Mouse (Mus musculus): ENCODE results near the gene Tmpo. TPM values are rescaled to one million over a fixed set of nuclear protein-coding genes. Genes with fewer than 3 reads are reported as not detected.

Gene Tmpo
- polyA plus RNA-seq, 3 experiments from 2014 or later, result 61.6 to 69.1 (median 61.9) TPM

DNA sequence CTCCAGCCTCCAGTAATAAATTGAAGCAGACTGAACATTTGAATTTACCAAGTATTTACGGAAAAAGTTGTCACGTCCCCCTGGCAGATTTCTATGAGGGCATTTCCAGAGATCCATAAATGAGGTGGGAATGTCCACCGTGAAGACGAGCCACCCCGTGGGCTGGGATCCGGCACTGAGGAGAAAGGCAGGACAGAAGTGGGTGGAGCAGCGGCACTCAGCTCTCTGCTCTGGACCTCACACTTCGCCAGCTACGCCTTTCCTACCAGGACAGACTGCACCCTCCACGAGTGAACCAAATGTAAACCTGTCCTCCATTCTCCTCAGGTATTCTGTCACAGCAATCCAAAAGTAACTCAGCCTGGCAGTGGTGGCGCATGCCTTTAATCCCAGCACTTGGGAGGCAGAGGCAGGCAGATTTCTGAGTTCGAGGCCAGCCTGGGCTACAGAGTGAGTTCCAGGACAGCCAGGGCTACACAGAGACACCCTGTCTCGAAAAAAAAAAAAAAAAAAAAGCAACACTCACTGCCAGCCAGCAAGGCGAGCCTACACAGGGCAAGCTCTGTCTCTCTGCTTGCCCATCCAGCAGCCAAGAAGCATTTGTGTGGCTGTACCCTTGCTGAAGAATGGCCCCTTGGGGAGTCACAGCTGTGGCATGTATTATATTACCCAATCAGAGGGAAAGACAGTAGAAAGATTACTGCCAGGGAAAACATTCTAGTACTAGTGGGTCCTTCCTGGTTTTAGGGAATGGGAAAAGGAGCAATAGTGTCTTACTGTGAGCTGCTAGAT, 78.1 kb downstream of the Tmpo start:
- no peak for ATAC-seq

DNA sequence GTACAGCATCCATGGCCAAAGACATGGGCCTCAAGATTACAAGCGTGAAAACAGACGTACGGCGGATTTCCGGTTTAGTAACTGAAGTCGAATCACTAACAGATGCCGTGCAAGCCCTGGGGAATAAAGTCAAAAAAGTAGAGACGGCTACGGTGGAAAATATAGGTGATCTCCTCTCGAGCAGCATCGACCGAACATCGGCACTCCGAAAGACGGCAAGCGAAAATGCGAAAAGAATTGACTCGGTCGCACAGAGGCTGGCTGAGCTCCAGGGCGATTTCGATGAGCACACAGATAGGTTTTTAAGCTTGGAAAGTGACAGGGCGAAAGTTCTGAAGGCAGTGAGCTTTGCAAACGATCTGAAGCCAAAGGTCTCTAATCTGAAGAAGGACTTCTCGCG, 79.2 kb downstream of the Tmpo start:
- ATAC-seq, result no peak

DNA sequence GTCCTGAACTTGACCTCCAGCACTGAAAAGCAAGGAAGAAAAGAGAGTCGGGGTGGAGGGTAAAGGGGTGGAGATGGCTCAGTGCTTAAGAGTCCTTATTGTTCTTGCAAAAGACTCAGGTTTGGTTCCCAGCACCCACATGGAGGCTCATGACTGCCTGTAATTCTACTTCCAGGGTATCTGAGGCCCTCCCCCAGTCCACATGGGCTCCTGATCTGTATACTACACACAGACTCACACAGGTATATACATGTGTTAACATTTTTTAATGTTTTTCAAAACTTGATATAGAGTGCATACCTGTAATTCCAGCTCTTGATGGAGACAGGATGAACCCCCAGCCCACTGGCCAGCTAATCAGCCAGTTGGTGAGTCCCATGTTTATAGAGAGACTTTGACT, 81.0 kb downstream of the Tmpo start:
- ATAC-seq, result no peak

DNA sequence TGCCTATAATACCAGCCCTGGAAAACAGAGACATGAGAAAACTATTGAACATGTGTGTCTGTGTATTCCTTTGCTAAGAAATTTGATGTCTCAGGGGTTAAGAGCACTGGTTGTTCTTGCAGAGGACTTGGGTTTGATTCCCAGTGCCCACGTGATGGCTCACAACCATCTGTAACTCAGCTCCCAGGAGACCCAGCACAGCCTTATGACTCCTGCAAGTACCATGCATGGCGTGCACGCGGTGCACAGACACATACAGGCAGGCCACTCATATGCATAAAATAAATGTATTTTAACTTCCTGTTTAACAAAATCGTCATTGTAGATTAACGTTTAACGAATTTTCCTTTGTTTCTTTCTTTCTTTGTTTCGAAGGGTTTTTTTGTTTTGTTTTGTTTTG, 83.1 kb downstream of the Tmpo start:
- no peak for ATAC-seq

Other genes starting within 250 kb of the Tmpo start
- gene Apaf1, start 98.5 kb downstream of the Tmpo start, polyA plus RNA-seq (2017; shearing (Covaris generic)), result 10 to 100 TPM in 2 of 3 experiments, 1 to 10 TPM in 1; 6.9 to 23.2 (median 11.6) TPM
- gene Ikbip, start 98.4 kb downstream of the Tmpo start, polyA plus RNA-seq (2017; shearing (Covaris generic)), result 1 to 10 TPM; 5.3 to 8.6 (median 6.9) TPM
- gene Slc25a3, start 57.3 kb downstream of the Tmpo start, polyA plus RNA-seq (2017; shearing (Covaris generic)), result 100 to 1,000 TPM; 227 to 247 (median 243) TPM

Data from inflammation-experienced regulatory T-cells, adult 6 months (primary cell).